Mouse (Mus musculus): Measurements from ENCODE around the gene Selenos. TPM values are rescaled to one million over a fixed set of nuclear protein-coding genes. Genes with fewer than 3 reads are reported as not detected.
A peak's percentile ranks its signal among the peaks of the same experiment; 100 is the strongest.

The Selenos gene
- total RNA-seq, 2 experiments from 2014 or later, result 33.9 to 36.5 TPM

DNA sequence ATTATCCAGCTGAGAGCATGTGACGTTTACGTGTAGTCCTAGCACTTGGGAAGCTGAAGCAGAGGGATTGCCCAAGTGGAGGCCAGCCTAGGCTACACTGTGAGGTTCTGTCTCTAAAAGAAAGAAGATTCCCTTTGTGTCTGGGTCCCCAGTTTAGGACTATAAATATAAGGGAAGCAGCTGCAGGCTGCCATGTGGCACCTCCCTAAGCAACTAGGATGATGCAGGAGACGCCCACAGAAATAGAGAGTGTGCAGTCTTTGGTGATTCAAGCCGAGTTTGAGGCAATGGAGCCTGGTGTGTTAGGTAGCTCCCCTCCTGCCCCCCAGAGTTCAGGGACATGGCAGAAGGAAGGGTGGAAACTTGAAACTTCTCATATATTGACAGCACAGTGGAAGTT is 8.2 kb downstream of the Selenos start:
- no peak for DNase-seq

DNA sequence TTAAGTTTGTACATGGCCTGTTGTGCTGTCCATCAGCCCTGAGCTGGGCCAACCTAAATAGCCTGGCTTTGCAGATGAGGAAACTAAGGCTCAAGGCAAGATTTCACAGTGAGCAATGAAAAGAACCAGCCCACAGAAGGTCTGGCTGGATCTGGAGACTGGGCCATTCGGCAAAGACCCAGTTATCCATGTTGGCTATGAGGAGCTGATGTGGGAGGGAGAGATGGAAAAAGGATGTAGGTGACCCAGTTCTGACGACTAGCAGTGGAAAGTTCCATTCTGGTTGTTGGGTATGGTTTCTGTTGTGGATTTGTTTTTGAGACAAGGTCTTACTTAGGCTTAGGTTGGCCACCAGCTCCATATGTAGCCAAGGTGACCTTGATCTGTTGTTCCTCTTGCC is 8.6 kb downstream of the Selenos start:
- no peak for DNase-seq

DNA sequence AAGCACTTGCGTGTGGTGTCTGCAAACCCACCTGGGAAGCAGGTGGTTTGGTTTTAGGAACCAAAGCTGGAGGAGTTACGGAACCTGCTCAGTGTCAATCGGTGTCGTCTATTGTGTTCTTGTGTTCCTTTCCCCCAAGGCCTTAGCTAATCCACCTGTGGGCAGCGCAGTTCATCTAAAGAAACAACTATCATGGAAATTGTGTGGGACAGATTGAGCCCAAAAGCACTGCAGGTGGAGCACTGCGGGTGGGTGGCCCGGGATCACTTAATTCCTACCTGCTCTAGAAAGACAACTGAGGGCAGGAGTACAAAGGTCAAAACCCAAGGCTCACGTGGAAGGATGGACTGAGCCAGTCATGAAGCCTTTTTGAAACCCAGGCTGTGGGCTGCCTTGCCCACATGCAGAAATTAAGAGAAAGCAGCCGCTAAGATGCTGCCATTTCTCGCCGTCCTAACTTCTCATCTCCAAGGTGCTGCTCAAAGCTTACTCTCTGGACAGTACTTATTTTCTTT is 11.3 kb downstream of the Selenos start:
- no peak for DNase-seq

DNA sequence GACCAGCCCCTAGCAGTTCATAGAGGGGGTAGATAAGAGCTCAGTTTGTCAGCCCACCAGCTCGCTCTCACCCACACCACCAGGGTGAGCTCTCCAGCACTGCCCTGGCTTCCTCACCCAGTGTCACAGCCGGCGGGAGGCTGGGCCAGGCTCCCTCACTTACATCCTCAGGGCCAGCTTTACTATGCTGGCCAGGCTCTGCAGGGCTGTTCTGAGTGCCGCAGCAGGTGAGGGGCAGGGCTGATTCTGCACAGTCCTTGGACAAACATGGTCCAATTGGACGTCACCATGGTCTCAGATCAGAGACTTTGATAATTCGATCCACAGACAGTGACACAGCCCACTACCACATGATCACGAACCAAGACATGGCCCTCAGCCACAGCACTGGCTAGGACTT is 12.1 kb downstream of the Selenos start:
- no peak for DNase-seq

DNA sequence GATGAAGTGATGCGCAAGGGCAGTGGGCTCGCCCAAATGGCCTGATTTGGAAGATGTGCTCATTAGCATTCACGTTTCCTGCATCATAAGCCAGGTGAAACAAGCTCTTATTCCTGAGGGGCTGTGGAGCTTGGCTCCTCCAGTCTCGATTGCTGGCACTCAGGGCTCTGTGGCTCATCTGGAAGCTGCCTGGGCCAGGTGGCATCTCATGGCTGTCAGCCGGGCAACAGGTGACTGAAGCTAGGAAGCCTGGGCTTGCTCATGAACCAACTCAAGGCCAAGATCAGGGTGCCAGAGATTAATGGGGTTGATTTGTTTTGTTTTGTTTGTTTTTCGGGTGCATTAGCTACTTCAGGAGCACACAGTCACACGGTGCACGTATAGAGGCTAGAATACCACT is 13.2 kb downstream of the Selenos start:
- no peak for DNase-seq

DNA sequence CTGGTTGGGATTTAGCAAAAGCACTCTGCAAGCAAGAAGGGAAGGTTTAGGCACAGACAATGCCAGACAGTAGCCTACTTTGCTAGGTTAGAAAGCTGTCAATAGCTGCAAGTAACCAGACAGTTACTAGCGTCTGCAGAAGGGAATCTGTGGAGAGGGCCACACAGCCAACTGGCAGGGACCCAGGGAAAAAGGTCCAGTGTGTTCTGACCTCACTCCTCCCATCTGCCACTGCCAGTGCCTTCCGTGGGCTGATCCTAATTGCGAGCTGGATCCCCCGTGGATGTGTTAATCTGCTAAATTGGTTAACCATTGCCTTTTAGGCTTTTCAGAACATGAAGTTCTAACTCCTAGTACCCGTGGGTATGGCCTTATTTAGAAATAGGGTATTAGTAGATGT is 14.7 kb downstream of the Selenos start:
- peak; percentile 32 for DNase-seq

DNA sequence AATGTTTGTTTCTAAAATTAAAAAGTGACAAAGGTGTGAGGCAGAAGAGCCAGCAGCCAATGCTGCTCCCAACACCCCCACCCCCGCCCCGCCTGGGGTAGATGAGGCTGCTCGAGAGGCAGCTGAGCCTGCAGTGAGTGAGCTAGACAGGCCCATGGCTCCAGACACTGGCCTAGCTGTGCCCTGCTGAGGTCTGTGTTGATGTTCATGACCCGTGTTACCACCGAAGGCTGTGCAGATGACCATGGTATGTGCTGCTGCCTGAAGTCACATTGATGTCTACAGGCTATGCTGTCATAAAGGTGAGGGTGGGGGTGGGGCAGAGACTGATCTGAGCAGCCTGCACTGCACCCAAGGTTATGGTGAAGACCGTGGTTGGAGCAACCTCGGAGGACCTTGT is 19.4 kb downstream of the Selenos start:
- DNase-seq, result no peak

DNA sequence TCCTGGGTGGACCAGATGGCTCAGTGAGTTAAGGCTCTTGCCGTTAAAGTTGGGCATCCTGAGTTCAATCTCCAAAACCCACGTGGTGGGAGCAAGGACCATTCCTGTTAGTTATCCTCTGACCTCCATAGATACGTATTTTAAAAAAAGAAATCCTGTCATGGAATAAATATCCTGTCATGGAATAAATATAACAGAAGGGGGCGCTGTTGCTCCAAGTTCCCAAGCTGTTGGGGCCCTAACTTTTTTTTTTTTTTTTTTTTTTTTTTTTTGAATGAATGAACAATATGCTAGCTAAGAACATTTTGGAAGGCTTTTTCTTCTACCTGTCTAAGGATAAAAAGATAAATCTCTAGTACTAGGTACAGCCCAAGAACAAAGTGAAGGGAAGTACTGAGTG is 22.4 kb downstream of the Selenos start:
- peak; percentile 36 for DNase-seq

DNA sequence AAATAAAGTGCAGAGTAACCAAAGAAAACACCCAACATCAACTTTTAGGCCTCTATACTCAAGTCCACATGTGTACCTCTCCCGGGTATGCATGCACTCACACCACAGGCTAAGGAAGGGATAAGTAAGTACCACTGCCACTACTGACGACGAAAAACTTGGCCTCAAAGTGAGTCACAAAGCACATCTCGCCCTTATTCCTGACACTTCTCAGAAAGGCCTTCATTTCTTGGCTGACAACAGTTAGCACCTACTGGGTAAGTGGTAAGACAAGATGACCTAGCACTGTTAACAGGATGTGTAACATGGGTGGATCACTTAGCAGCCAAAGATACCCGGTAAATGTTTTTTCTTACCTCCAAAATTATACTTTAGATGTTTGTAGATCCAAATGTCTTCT is 25.1 kb downstream of the Selenos start:
- DNase-seq, result no peak

DNA sequence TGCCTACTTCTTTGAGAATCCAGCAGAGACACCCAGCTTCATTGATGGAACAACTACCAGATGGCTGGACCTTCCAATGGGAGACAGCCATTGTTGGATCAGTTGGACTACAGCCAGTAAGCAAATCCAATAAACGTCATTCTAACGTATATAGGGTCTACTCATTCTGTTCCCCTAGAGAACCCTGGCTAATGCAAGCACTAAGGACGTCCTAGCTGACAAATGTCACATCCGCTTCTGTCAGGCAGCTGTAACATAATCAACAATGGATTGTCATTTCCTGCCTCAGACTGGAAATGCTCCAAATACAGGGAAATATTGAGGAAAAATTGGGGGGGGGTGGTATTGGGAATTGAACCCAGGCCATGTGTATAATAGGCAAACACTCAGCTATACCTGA is 26.3 kb downstream of the Selenos start:
- DNase-seq, result no peak

DNA sequence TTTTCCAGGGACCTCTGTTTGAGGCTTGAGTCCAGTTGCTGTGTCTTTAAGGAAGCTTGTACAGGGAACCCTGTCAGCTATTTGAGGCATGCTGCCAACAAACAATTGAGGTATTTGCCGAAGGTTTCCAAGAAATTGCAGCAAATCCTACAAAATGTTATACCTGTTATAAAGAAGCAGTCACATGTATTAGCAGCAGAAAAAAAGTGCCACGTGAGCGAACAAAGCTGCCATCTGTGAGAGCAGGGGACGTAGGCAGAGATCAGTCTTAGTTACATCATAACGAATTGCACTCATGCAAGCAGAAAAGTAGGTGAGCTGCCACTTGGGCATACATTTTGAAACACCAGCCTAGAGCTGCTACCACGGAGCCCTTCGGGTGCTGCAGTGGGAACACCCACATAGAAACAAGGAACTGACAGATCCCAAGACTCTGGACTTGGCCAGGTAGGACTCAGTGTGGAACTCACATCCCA is 27.2 kb downstream of the Selenos start:
- no peak for DNase-seq

DNA sequence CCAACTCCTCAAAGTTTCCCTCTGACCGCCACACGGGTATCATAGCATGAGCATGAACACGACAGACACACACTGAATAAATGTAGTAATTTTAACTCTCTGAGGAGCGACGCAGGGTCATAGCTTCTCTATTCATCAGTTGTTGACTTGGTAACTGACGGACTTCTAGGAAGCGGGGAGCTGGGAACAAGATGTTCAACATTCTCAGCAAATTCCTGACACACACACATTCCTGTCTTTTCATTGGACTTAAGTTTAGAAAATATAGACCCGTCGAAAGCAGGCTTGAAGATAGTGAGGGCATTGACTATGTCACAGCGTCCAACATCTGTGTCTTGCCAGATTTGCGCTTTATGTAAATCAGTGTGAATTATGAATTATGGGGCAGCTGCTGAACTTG is 27.8 kb downstream of the Selenos start:
- DNase-seq, result no peak

DNA sequence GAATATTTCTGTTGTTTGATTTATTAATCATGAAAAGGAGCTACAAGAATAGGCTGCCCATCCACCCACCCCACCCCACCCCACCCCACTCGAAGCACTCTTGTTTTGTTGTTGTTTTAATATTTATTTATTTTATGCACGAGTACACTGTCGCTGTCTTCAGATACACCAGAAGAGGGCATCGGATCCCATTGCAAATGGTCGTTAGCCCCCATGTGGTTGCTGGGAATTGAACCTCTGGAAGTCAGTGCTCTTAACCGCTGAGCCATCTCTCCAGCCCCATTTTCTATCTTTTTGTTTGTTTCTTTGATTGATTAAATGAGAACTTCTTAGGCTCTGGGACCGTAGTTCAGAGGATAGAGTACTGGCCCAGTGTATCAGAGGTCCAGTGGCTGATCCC is 28.5 kb downstream of the Selenos start:
- peak; percentile 47 for DNase-seq

DNA sequence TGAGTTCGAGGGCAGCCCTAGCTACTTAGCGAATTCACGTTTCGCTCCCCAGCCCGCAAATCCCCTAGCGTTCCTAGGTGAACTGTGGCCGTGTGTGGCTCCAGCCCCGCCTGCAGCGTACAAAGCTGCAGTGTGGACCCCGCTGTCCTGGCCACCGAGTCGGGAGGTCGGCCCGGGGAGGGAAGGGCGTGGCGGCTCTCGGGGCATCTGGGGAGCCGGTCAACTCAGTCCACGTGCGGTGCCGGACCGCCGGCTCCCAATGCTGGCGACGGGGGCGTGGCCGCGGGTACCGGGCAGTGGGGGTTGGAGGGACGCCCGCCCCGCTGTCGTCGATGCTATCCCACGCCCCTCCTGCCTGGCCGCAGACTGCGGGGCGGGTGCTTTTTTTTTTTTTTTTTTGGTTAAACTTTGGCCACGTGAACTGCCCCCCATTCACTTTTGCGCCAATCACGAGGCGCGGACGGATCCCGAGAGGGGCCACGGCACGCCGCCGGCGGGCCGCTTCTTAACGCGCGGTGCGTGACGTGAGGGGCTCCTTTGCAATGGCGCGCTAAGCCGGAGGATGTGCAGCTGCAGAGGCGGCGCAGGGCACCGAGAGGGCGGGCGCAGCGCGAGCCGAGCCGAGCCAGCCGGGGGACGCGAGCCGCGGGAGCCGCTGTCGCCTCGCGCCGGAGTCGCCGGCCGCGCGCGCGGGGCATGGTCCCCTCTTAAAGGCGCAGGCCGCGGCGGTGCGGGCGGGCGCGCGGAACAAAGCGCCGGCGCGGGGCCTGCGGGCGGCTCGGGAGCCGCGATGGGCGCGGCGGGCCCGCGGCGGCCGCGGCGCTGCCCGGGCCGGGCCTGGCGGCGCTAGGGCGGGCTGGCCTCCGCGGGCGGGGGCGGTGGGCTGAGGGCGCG is 29.8 kb downstream of the Selenos start, which contains the start of gene Chsy1:
Gene Chsy1 (plus strand): TSS at position 555 of the 894 bp plus-strand sequence.
- peak; percentile 93 for DNase-seq

DNA sequence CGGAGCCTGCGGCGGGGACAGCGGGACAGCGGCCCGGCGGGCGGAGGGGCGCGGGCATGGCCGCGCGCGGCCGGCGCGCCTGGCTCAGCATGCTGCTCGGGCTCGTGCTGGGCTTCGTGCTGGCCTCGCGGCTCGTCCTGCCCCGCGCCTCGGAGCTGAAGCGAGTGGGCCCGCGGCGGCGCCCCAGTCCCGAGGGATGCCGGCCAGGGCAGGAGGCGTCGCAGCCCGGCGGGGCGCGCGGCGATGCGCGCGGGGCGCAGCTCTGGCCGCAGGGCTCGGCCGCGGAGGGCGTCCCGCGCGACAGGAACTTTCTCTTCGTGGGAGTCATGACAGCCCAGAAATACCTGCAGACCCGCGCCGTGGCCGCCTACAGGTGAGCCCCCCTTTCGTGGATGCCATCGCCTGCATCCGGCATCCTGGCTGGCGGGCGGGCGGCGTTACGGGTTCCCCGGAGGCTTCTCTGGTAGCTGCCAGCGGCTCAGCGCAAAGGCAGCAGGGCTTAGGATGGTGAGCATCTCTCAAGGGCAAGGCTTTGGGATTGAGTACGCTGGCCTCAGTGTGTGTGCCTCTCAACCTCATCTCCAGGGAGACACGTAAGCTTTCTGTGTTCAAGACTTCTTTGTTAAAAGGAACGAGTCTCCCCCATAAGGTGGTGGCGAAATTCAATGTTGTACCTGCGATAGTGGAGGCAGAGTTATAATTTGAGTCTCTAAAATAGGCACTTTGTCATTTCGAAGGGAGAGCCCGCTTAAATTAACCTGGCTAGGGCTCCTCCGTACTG is 30.6 kb downstream of the Selenos start:
- DNase-seq, result peak; percentile 53

DNA sequence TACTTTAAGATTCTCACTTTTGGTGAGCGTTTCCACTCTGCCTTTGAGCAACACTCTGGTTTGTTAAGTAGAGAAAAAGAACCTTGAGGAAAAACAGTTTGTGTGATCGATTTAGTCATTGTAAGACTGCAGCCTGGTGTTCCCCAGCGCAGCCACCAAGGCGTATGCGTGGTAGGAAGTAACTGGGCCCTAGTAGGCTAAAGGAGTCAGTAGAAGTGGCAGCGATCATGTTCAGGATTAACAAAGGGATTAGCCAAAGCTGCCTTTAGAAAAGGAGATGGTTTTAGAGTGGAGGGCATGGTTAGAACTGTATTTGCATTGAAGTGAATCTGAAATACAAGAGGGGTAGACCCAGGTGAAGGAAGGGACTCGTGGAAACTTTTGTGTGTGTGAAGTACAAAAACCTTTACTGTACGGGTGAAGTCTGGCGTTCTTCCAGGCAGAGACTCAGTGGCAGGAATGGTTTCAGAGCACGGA is 31.2 kb downstream of the Selenos start:
- no peak for DNase-seq

DNA sequence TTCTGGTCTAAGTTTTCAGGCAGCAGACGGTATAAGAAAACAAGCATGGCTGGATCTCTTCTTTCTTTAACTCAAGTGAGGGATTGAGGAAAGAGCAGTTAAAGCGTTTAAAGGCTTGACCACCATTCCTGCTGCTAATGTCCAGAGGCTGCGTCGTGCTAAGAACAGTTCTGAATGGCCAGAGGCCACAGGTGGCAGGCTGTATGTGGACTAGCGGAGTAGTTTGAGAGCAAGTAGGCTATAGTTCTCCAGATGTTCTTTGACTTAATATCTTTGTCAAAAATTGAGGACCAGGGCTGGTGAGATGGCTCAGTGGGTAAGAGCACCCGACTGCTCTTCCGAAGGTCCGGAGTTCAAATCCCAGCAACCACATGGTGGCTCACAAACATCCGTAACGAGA is 31.8 kb downstream of the Selenos start:
- no peak for DNase-seq

DNA sequence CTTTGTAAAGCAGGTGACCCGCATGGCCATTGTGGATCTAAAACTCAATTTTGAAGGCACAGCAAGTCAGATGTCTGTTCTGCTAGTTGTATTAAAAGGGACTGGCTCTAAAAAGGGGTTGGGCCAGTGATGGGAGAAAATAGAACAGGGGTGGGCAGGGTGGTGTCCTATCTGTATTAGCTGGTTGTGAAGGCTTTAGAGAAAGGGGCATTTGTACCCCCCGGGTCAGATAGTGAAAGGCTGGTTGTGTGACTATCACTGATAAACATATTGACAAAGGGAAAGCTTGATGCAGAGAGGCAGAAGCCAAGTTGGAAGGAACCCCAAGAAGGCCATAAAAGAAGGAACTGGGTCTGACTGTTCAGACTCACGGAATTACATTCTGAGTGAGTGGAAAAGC is 34.1 kb downstream of the Selenos start:
- DNase-seq, result no peak

DNA sequence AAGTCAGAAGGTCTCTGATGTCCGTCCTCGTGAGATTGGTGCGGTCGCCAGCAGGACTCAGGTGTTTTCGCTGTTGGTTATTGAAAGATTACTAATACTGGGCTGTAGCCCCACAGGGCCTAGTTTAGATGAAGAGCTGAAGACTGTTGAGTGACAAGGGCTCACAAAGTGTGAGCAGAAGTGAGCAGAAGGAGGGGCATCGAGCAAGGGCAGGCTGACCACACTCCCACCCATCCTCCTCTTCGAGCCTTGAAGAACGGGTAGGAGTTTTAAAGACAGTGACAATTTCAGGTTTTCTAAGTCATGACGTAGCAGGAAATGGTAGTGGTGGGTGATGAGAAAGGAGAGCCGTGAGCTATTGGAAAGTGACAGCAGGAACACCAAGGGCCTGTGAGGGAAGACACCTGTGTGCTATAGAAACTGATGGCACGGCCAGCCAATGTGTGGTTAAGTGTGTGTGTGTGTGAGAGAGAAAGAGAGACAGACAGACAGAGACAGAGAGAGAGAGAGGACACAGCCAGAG is 36.4 kb downstream of the Selenos start:
- no peak for DNase-seq

DNA sequence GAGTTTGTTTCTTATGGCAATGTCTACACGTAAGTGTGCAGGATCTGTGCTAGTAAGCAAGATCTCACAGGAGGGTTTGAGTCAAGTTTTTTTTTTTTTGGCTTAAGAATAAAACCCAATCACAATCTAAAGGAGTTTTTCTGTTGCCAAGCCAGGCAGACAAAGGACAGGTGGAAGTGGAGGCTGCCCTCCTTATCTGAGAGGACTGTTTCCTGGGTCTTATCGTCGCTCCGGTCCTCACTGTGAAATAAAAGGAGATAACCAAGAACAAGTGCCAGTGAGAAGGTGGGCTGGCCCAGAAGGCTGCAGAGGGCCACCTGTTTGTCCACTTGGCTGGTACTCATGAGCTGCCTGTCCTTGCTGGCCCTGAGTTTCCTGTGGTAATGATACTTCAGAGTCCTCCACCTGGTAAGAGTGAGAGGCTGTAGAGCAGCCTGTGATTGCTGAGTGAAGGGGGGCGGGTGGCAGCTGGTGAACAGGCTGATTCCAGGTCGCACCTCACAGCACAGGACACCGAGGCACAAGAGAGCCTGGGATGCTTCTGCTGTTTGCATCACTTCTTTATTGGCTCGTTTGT is 37.5 kb downstream of the Selenos start:
- DNase-seq, result no peak

DNA sequence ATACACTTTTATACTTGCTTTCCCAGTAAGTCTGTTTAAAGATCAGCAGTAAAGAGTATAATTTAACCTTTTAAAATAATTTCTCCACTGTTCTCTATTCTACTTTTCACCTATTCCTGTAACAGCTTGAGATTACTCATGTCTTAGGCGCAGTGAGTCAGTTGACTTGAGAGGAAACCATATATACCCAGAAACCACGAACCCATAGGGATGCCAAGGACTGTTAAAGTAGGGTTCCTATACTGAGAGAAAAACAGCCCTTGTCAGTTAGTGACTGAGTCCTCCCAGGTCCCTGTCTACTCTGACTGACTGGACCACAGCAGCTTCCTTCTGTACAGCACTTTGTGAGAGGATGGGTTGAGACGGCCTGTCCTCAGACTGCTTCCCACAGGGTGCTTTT is 38.6 kb downstream of the Selenos start:
- no peak for DNase-seq

DNA sequence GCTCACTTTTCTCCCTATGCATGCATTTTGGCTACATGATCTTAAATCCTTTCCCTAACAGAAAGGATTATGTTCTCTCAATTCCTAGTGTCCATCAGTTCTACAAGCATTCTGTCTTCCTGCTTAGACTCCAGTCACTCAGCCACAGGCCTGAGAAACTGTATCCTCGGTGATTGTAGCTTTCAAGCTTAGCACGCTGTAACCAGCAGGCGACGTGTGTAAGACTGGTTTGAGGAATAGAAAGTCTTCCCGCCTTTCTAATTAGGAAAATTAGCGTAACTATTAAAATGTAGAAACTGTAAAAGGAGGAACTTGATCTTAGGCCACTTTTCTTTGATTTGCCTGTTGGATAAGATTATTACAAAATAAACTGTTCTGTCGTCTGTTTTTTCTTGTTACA is 39.3 kb downstream of the Selenos start:
- no peak for DNase-seq

DNA sequence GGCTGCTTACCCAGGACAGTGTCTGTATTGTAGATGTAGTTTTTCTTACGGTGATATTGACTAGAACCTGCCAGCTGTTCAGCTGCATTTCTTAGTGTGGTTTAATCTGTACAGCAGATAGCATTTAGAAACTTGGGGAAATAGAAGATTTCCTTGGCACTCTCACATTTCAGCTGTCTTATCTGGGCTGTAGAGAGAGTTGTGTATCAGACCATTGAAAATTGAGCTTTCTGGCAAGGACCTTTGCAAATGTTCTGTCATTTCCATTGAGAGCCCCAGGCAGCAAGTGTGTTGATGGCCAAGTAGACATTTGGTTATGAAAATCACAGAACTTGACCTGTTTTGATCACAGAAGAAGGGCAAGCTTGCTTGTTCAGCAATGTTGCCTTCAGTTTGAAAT is 40.7 kb downstream of the Selenos start:
- no peak for DNase-seq
